Mouse (Mus musculus) ovary, postnatal 36 days (tissue): ENCODE measurements at regions not wholly inside any gene's neighbourhood (a gene's known extent, or its start where the extent isn't known, plus 50 kb on each side); places are given as distances from the start of the nearest gene placed in this dataset.

Experiments used
- DNase-seq: peaks from one replicate; pipeline ENCODE4 v3.0.0; 2022; ENCODE audit warnings: low spot score, mixed read lengths

GRCm38 (mm10) chr14:31944682-31945081 is 84.1 kb upstream of the Galnt15 start:
- no peak for DNase-seq

- no peak for DNase-seq
Observed at GRCm38 (mm10) chr14:31945125-31945524, 83.7 kb upstream of the Galnt15 start.

GRCm38 (mm10) chr14:31946032-31946431 is 82.8 kb upstream of the Galnt15 start:
- no peak for DNase-seq

GRCm38 (mm10) chr14:31947246-31947645 is 81.5 kb upstream of the Galnt15 start:
- no peak for DNase-seq

DNA sequence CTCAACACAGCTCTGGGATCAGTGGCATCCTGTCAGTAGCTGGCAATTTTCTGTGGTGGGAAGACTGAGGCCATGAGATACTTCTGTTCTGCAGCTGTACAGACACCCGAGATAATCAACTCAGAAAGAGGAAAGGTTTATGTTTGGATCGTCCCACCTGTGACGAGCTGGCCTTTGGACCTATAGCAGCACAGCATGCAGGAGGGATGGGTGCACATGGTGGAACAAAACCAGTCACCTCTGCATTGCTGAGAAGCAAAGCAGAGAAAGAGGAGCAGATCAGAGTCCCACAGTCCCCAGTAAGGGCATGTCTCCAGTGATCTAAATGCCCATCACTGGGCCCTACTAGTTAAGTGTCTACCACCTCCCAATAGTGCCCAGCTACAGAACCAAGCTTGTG is 76.9 kb upstream of the Galnt15 start:
- DNase-seq = no peak

GRCm38 (mm10) chr14:31953783-31954182 is 75.0 kb upstream of the Galnt15 start:
- no peak for DNase-seq

GRCm38 (mm10) chr14:31954945-31955344 is 73.8 kb upstream of the Galnt15 start:
- DNase-seq = peak; percentile 76

GRCm38 (mm10) chr14:31957211-31957638 is 71.6 kb upstream of the Galnt15 start:
- DNase-seq = no peak

DNA sequence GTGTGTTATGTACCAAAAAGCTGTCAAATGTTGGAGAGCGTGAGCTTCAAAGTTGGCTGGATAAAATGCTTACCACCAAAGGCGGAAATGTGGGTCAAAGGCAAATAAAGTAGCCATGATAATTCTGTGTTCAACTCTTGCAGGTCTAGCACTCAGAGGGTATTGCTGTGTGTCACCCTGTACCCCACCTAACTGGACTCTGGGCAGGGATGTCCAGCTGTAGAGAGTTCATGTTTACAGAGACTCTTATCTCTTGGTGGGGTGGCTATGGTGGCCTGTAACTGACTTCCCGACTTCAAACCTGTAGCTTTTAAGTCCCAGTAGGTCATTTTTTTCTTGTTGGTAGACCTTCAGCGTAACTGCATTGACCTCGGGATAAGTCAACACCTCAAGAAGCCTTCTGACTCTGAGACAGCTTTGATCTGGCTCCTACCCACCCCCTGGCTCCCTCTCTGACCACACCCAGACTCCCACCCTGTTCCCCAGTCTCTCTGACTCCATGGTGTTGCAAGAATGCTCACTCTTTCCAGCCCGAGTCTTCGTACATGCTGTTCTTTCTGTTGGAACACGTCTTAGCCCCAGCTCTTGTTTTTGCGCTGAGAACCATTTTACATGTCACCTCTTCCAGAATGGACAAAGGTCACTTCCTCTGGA is 68.5 kb upstream of the Galnt15 start:
- no peak for DNase-seq

GRCm38 (mm10) chr14:31961442-31961841 is 67.3 kb upstream of the Galnt15 start:
- no peak for DNase-seq

- DNase-seq = peak; percentile 38
Observed at GRCm38 (mm10) chr14:31963131-31963911, 65.5 kb upstream of the Galnt15 start.

- no peak for DNase-seq
Observed at GRCm38 (mm10) chr14:31964076-31964475, 64.7 kb upstream of the Galnt15 start.

GRCm38 (mm10) chr14:31964831-31965230 is 64.0 kb upstream of the Galnt15 start:
- no peak for DNase-seq

- DNase-seq = no peak
Observed at GRCm38 (mm10) chr14:31969531-31969930, 59.3 kb upstream of the Galnt15 start.

GRCm38 (mm10) chr14:31970245-31970830 is 58.5 kb upstream of the Galnt15 start:
- no peak for DNase-seq

- no peak for DNase-seq
Observed at GRCm38 (mm10) chr14:31970851-31971250, 57.9 kb upstream of the Galnt15 start.

- DNase-seq = no peak
Observed at GRCm38 (mm10) chr14:31973702-31974101, 55.1 kb upstream of the Galnt15 start.

DNA sequence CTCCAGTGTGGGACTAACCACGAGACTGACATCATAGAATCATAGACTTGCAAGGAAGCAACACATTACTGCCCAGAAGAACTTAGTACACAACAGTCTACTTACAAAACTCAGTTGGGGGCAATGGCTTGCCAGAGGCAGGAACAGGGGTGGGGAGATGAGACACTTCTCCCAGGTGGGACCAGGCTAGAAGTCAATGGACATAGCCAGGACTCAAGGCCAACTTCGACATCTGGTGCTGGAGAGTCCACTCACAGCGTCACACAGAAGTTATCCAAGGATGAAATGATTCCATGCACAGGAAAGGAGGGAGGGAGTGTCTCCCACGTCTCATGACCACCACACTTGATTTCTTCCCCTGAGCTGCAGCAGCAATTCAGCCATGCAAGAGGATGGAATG is 50.6 kb upstream of the Galnt15 start:
- no peak for DNase-seq

DNA sequence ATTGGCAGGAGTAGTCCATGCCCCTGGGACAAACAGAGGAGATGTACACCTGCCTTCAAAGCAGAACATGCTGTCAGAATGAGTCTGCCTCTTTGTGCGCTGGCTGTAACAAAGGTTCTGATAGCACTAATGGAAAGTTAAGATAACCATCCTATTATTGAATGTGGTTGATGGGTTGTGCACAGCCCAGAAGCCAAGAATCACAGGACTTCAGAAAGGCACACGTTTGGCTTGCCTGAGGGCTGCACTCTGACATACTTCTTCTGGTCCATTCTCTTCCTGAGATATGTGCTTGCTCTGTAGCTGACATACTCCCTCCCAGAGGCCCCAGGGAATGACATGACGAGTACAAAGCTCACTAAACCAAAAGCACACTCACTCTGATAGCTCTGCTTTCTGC is 50.1 kb upstream of the Galnt15 start:
- no peak for DNase-seq
